Mouse (Mus musculus): Measurements from ENCODE around the gene Frat2. TPM values are rescaled to one million over a fixed set of nuclear protein-coding genes. Genes with fewer than 3 reads are reported as not detected.

Gene Frat2
- polyA plus RNA-seq, 1 experiment, result 1.5 TPM

DNA sequence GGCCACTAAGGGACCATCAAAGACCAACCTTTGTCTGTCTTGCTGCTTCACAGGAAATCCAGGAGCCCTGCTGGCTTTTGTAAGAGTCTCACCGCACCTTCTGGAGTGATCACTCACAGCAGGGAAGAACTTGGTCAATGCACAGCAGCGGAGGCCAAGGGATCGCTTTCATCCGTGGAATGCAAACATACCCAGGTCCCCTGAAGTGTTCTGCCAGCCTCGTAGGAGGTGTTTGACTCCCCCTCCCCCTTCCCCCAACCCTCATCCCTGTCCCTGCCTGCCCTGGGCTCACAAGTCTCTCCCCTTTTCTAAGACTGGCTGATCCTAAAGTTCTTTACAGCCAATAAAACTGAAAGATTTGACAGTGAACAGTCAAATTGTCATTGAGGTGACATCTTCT, 26.5 kb downstream of the Frat2 start:
- no peak for DNase-seq (ENCODE audit: low read depth)

DNA sequence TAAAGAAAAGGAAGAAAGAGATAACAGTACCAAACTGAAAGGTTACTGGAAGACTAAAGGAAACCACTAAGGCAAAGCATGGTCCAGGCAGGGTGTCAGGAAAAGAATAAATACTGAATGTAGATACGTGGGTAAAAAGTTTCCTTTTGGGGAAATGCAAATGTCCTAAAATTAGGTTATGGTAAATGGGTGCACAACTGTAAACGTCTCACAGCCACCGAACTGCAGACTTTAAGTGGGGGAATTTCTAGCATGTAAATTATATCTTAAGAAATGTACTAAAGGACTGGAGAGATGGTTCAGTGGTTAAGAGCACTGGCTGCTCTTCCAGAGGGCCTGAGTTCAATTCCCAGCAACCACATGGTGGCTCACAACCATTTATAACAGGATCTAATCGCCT, 29.2 kb downstream of the Frat2 start:
- DNase-seq (ENCODE audit: low read depth), result no peak

DNA sequence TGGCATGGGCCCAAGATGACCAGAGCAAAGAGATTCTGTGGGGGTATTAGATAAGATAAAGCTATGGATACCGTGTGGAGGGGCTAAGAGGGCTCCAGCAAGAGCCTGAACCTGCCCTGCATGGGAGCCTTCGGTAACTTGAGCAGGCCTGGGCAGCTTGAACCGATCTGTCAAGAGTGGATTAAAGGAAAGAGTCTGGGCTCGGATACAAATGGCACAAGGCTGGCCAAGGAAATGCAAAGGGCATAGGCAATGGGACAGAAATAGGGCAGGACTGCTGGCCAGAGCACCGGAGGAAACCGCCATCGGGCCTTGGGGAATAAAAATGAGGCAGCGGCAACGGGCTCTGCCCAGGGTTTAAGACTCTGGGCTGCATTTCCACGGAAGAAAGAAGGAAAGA, 30.6 kb downstream of the Frat2 start:
- DNase-seq (ENCODE audit: low read depth), result peak; percentile 49

DNA sequence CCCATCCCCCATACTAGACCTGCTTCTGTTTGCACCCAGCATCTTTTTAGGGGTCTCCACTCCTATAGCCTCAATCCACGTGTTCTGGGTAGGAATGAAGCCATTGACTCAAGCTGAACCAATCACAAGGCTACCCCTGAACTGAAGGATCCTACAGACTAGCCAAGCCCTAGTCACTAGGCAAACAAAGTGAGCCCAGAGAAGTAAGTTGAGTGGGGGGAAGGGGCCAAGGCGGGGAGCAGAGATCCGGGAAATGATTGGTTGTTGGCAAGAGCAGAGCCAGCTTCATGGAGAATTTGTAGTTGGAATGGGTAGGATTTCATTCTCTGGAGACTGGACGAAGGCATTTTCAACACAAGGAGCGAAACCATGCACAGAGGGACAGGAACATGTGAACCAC, 31.0 kb downstream of the Frat2 start:
- no peak for DNase-seq (ENCODE audit: low read depth)

DNA sequence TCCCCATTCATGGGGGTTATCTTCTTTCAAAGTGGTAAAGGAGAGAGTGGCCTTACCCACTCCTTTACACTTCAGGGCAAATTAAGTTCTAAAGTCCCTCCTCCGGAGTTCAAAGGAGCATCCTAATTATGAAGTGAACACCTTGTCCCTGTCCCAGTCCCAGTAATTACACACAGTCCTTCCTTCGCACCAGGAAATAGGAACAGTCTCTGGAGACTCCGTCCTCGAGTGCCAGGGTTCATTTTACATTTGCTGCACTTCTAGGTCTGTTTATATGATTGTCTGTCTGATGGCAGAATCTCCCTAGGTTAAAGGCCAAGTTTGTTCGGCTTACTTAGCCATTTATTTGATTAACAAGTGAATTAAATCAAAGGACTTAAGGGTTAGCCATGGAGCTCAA, 31.5 kb downstream of the Frat2 start:
- no peak for DNase-seq (ENCODE audit: low read depth)

DNA sequence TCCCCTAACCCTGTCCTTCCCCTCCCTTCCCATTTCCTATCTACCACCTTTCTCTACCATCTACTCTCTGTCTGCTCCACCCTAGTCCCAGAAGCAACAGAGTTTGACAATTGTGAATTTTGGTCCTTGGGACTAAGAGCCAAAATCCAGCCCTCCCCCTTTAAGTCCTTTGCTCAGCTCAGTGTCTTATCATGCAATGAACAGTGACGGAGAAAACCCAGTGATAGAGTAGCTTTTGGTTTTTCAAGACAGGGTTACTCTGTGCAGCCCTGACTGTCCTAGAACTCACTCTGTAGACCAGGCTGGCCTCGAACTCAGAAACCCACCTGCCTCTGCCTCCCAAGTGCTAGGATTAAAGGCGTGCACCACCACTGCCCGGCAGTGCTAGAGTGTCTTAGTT, 34.6 kb downstream of the Frat2 start:
- DNase-seq (ENCODE audit: low read depth), result no peak

DNA sequence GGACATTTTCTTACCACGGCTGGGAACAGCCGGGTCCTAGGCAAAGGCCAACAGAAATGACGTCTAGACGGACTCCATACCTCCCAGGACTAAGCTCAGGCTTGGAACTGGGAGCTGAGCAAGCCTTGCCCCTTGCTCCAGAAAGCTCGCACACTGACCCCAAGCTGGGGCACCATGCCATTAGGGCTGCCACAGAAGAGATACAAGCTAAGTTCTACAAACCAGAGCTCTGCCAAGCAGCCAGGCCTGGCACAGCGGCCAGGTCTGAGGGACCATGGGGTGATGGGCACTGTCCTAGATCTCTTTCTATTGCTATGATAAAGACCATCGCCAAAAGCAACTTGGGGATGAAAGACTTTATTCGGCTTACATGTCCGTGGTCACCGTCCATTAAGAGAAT, 35.4 kb downstream of the Frat2 start:
- DNase-seq (ENCODE audit: low read depth), result no peak

DNA sequence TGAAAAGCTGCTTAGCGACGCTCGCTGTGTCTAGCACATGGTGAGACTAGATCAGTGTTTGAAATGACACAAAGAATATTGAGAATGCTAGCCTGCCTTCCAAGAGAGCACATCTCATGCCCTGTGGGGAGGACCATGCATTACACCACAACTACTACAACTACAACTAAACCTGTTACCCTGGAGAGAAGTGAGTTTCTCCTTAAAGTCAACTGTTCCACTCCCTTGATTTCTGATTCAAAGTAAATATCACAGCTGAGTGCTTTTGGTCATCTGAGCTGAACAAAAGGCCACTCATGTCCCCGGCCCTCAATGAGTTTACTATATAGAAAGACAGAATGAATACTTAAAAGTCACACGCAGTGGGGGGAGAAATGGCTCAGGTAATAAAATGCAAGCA, 37.9 kb downstream of the Frat2 start:
- no peak for DNase-seq (ENCODE audit: low read depth)

DNA sequence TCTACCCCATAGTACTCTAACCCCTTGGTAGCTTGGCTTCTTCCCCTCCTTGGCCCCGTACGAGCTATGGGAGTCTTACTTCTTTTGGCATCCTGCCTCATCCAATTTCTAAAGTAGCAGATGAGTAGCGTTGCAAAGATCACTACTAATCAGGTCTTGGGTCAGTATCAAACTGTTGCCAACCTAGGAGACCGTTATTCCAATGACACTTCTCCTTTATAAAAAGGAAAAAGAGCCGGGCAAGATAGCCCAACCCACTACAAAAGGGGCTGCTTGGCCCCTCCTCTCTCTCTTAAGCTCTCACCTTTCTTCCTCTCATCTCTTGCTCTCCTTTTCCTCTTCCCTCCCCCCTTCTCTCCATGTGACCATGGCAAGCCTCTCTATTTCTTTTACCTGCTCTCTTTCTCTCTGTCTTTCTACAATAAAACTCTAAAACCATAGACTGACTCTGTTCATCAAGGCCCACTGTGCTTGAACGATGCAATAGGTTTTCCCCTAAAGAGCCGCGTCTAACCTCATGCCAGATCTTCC, 39.8 kb downstream of the Frat2 start:
- DNase-seq (ENCODE audit: low read depth), result no peak

DNA sequence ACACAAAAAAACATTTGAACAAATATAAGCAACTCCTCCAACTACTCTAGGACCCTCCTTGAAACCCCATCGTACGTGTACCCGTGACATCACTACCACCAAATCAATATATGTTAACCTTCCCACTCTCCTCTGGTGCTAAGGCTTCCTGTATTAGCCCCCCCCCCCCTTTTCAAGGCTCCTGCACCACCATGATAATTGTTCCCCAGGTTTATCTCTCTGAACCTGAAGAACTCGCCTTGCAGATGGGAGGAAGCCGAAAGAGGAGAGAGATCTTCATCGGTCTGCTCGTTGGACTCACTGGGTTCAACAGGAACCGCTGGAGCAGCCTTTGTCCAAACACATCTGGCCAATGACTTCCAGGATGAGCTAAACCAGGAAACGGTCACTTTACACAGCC, 40.4 kb downstream of the Frat2 start:
- no peak for DNase-seq (ENCODE audit: low read depth)

DNA sequence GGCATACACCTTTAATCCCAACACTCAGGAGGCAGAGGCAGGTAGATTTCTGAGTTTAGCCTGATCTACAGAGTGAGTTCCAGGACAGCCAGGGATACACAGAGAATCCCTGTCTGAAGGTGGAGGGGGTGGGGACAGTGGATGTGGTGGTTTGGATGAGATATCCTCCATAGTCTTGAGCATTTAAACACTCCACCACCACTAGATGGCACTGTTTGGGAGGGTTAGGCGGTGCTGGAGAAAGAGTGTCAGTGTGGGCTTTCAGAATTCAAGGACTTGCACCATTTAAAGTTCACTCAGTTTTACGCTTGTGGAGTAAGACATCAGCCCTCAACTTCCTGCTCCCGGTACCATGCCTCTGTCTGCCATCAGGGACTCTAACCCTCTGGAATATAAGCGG, 42.1 kb downstream of the Frat2 start:
- DNase-seq (ENCODE audit: low read depth), result no peak

DNA sequence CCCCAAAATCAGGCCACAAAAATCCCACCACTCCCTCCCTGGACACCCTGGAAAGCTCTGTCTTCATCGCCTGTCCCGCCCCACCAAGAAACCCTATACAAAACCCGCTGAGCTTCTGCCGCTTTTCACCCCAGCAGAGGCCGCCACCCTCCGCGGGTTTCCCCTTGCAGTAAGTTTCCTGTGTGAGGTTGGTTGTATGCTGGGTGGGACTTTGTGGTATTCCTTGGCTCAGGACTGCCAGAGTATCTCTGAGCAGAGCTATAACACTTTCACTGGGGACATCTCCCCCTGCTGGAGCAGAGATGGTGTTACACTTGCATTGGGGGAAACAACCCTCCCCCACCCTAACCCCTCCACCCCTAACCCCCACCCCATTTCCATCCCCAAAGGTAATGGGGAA, 44.6 kb downstream of the Frat2 start:
- DNase-seq (ENCODE audit: low read depth), result no peak

DNA sequence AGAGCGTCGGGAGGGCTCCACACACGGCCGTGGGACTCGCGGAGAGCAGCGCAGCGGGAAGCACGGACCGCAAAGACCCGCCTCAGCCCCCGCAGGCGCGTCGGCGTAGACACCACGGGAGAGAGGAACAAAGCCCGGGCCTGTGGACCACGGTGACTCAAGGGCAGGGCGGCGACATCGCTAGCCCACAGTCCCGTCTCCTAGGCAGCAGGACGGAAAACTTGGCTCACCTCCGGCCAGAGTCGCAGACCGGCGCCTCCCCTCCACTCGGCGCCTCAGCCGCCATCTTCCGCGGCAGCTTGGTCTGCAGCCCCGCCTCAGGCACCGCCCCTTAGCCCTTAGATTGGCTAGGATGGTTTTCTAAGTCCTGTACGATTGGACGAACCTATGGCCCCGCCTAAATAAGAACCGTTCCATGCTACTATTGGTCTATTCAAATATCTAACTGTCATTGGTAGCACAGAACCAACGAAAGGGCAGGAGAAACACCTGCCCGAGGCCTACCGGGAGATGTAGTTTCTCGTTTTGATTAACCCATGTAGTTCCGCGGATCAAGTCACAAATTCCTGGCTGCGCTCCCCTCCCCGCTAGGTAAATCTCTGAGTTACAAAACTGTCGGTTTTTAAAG, 46.1 kb downstream of the Frat2 start, which contains the start of gene Arhgap19:
TSS of gene Arhgap19 (minus strand) at position 306 of the 628 bp plus-strand sequence.
- peak; percentile 79 for DNase-seq (ENCODE audit: low read depth)

DNA sequence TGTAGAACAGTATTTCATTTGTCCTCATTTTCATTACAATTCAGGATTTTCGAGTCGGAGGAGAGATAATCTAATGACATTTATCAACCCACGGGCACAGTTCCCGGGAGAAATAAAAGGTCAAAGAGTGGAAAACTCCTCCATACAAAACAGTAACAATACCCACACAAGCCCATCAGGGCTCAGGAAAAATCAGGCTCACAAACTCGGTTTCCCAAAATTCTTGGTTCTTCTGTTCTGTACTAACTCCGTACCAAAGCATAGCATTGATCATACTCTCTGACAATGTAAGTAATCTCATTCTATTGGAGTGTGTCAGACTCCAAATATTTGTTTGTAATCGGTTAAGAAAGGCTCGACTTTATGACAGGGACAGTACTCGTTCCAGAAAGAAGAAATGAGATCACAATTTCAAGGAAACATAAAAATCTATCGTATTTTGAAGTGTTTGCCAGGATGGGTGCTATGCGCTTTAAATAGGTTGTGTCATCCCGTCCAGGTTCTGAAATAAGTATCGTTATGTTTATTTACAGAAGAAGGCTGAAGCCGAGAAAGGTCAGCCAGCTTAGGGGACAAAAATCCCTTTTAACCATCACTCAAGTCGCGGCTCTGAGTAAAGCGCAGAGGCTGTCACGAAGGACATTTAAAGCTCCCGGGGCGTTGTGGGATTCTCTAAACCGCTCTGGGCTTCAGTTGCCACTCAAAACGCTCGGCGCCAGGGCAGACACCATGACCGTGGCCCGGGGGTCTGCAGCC, 46.8 kb downstream of the Frat2 start:
- DNase-seq (ENCODE audit: low read depth), result no peak

DNA sequence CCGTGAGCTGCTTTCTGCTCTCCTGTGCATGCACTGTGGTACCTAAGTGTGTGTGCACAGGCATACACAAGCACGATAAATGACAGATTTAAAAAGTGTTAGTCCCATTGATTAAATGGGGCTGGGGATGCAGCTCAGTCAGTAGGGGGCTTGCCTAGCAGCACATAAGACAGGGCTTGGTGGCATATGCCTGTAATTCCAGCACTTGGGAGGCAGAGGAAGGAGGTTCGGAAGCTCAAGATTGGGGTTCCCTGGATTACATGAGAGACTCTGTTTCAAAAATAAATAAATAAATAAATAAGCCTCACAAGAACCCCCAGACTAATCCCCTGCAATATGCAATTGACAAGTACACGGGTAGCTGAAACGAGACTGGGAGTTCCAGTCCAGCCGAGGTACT, 47.5 kb downstream of the Frat2 start:
- DNase-seq (ENCODE audit: low read depth), result no peak

DNA sequence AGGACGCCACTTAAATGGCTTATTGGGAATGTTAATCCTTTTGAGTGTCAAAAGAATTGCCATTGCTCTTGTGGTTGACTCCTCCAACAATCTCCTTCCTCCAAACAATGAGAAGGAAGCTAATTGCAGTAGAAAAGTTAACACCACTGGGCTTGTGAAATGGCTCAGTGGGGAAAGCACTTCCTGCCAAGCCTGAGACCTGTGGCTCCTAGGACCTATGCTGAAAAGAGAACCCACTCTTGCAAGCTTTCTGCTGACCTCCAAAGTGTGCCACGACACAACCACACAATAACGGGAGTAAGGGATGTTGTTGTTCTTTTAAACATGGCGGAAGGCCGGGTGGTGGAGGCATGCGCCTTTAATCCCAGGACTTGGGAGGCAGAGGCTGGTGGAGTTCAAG, 50.4 kb downstream of the Frat2 start:
- no peak for DNase-seq (ENCODE audit: low read depth)

DNA sequence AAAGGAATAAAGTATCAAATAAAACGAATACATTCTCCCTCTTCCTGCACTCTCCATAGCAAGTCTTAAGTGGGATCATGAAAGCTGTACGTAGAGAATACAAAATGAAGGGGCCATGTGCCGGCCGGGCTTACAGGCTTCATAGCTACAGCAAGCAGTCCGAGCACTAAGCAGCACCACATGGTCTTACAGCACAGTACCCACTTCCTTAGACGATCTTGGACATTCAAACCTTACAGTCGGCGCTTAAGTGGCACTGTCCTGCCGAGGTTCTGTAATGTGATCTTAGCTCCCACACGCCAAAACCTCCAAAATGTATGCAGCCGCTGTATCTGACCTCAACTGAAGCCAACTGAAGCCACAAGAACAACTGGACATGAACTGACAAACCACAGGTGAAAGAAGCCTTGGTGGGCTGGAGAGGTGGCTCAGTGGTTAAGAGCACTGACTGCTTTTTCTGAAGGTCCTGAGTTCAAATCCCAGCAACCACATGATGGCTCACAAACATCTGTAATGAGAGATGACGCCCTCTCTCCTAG, 51.1 kb downstream of the Frat2 start:
- no peak for DNase-seq (ENCODE audit: low read depth)

DNA sequence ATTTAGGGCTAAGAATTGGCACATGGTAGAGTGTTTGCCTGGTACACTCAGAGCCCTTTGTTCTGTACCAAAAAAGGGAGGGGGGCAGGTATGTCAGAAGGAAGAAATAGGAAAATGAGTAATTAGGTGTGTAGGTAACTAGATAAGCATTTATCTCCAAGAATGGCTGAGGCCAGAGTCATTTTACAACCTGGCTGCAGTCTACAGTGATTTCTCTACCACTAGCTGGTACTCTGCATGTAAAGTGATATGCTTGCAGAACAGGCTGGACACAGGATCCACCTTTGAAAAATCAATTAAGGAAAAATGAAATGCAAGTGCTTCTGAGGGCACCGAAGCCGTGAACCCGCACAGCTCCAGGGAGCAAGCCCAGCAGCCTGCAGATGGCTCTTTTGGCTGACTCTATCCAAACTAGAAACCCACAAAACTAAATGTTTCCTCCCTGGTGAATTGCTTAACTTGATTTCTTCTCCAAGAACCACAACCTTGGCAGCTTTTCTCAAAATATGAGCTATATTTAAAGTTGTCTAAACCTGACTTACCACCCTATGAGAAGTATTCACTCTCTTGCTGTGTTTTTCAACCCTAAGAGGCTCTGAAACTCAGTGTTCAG, 51.7 kb downstream of the Frat2 start:
- DNase-seq (ENCODE audit: low read depth), result no peak

Data from gonadal fat pad, adult 2 months (tissue).